Mouse (Mus musculus) kidney, embryonic 16.5 days (tissue): Measurements from ENCODE around the gene Mrgprf. TPM values are rescaled to one million over a fixed set of nuclear protein-coding genes. Genes with fewer than 3 reads are reported as not detected.

Experiments
- ATAC-seq: fragments of 200-750 bp; cut with Nextera tagmentation; 2 replicates; pipeline ENCODE4 v1.8.0; 2017; ENCODE audit warnings: moderate TSS enrichment; ENCODE audit not compliant: low FRiP score, low TSS enrichment
- H3K27ac ChIP-seq: fragments of 300-500 bp; sonication (generic); 2 replicates; pipeline ENCODE4 v1.5.1; 2014; ENCODE audit warnings: low read length
- H3K27me3 ChIP-seq: fragments of 300-500 bp; sonication (generic); 2 replicates; pipeline ENCODE4 v1.6.1; 2014; ENCODE audit warnings: low read length, control low read depth, mixed read lengths; ENCODE audit not compliant: insufficient read depth
- H3K36me3 ChIP-seq: fragments of 300-500 bp; sonication (generic); 2 replicates; pipeline ENCODE4 v1.6.1; 2014; ENCODE audit warnings: low read length, control low read depth, mixed read lengths; ENCODE audit not compliant: insufficient read depth
- H3K4me1 ChIP-seq: fragments of 300-500 bp; sonication (generic); 2 replicates; pipeline ENCODE4 v1.6.1; 2014; ENCODE audit warnings: low read length, control low read depth, mixed read lengths; ENCODE audit not compliant: insufficient read depth
- H3K4me2 ChIP-seq: fragments of 300-500 bp; sonication (generic); replicated peaks from 2 replicates; pipeline ENCODE4 v1.6.1; 2014; ENCODE audit warnings: low read depth, low read length
- H3K4me3 ChIP-seq: fragments of 300-500 bp; sonication (generic); 2 replicates; pipeline ENCODE4 v1.5.1; 2014; ENCODE audit warnings: mild to moderate bottlenecking, low read length
- H3K9ac ChIP-seq: fragments of 300-500 bp; sonication (generic); replicated peaks from 2 replicates; pipeline ENCODE4 v1.6.1; 2014; ENCODE audit warnings: low read length
- H3K9me3 ChIP-seq: fragments of 300-500 bp; sonication (generic); 2 replicates; pipeline ENCODE4 v1.6.1; 2016; ENCODE audit warnings: low read length, control low read depth
- WGBS: fragments of 180-500 bp; shearing (Covaris S2); extraction: QIAGEN DNeasy Blood & Tissue Kit; methylation state at CpG from one replicate; pipeline ENCODE4 v1.1.7; 2014; 5-methylcytosine and 5-hydroxymethylcytosine counted together
- polyA plus RNA-seq: library from polyadenylated mRNA; unstranded; fragments of >200 nt; fragmentation: Nextera tagmentation; extraction: Ambion mirVana; gene quantifications from 2 replicates; pipeline ENCODE4 v1.2.1, GENCODE M21; 2015

Mrgprf gene
- polyA plus RNA-seq, 1 experiment from 2014 or later = 3.8 TPM

DNA sequence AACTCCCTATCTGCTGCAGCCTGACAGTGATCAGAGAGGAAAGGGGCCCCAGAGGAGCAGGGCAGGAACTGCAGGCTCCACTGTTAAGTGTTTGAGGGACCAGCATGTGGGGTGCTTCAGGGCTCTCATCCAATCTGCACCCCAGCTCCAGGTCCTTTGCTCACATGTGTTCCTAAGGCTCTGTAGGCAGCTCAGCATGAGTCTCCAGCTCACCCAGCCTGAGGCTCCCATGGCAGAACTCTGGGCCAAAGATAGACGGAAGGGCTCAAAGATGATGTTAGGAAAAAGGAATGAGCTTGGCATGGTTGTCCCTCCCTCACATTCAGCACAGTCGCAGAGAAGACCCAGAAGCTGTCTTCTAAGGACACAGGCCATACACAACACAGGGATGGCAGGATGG, 30.0 kb downstream of the Mrgprf start:
- Histone ChIP-seq H3K9me3 (no peaks in the 10 kb centered on the region), H3K36me3 (no peaks in the 10 kb centered on the region), H3K4me1 (0 out of 2 replicates have a peak, but pooled peaks cover 3% of the 10 kb centered on the region), H3K27ac (no peak overlapping the region), H3K9ac (no peak overlapping the region), H3K4me3 (no peak overlapping the region), H3K27me3 (no peaks in the 10 kb centered on the region), H3K4me2 (no peak overlapping the region)
- no peak for ATAC-seq
- WGBS = 66% methylated on average over 2 of the region's 2 CpGs

DNA sequence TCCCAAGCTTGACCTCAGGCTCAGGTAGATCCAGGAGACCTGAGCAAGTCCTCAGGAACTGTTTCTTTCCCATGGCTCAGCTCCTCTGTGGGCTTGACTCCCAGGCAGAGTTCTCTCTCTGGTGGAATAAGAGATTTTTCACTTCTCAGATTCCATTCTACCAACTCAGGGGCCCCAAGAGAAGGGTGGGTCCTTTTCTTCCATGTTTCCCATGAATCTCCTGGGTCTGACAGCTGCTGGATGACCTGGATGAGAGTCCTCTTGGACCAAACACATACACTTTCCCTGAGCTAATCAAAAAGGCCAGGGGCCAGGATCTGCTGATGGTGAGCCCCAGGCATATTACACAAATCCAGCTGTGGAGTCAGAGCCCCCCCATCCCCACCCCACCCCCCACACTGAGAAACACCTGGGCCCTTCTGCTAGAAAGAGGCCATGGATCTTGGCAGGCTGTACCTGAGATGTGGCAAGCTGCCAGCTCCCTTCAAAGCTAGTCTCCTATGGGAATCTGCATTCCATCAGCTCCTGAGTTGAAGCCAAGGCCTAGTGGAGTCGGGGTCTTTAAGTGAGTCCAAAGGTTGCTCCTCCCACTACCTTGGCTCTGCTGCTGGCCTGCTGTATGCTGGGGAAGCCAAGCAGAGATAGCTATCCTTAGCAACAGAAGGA, 31.9 kb downstream of the Mrgprf start:
- H3K4me2 ChIP-seq = no peak overlapping the region
- H3K27ac ChIP-seq = no peak overlapping the region
- no peak overlapping the region for H3K4me3 ChIP-seq
- WGBS = 54% methylated on average over 1 of the region's 1 CpGs
- ATAC-seq = 0 out of 2 replicates have a peak, but pooled peaks have one; percentile 27
- no peaks in the 10 kb centered on the region for H3K36me3 ChIP-seq
- H3K27me3 ChIP-seq = no peaks in the 10 kb centered on the region
- H3K9me3 ChIP-seq = no peaks in the 10 kb centered on the region
- 0 out of 2 replicates have a peak, but pooled peaks cover 3% of the 10 kb centered on the region for H3K4me1 ChIP-seq
- no peak overlapping the region for H3K9ac ChIP-seq

DNA sequence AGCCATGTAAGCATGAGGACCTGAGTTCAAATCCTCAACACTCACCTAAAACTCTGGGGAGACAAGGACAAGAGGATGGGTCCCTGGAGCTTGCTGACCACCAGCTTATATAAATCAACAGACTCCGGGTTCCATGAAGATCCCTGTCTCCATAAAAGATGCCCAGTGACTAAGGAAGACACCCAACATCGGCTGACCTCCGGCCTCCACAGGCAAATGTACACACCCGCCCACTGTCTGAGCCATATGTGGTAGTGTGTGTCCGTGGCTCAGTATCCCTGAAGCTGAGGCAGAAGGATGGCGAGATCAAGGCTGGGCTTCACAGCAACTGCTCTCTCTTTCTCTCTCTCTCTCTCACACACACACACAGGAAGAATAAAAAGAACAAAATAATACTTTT, 33.3 kb downstream of the Mrgprf start:
- Histone ChIP-seq H3K27ac (no peak overlapping the region), H3K36me3 (no peaks in the 10 kb centered on the region), H3K27me3 (no peaks in the 10 kb centered on the region), H3K4me1 (0 out of 2 replicates have a peak, but pooled peaks cover 3% of the 10 kb centered on the region), H3K4me3 (no peak overlapping the region), H3K9me3 (no peaks in the 10 kb centered on the region), H3K4me2 (no peak overlapping the region), H3K9ac (no peak overlapping the region)
- WGBS = 81% methylated on average over 6 of the region's 6 CpGs
- ATAC-seq = no peak

DNA sequence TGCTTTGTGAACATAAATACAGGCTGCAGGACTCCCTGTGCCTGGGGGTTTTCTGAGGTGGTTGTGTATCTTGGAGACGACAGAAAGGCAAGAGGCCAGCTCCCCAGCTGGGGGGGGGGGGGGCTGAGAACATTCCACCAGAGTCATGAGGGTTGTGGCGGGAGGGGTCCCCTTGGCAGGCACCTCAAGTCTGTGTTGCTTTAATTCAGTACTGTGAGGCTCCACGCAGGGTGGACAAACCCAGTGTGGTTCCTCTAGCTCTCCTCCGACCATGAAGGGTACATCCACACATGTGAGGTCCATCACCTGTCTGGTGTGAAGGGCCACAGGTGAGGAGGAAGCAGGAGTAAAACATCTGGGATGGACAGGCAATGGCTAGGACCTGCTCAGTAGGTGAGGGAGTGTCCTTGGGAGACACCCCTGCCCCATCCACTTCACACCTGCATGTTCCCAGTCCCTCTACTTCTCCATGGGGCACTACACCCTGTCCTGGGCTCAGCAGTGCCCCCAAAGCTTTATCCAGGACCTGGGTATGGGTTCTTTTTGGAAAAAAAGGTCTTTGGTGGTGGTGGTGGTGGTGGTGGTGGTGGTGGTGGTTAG, 33.9 kb downstream of the Mrgprf start:
- 53% methylated on average over 4 of the region's 4 CpGs for WGBS
- Histone ChIP-seq H3K4me2 (no peak overlapping the region), H3K4me3 (no peak overlapping the region), H3K36me3 (no peaks in the 10 kb centered on the region), H3K9ac (no peak overlapping the region), H3K9me3 (no peaks in the 10 kb centered on the region), H3K27ac (no peak overlapping the region), H3K27me3 (no peaks in the 10 kb centered on the region), H3K4me1 (0 out of 2 replicates have a peak, but pooled peaks cover 3% of the 10 kb centered on the region)
- ATAC-seq = no peak

DNA sequence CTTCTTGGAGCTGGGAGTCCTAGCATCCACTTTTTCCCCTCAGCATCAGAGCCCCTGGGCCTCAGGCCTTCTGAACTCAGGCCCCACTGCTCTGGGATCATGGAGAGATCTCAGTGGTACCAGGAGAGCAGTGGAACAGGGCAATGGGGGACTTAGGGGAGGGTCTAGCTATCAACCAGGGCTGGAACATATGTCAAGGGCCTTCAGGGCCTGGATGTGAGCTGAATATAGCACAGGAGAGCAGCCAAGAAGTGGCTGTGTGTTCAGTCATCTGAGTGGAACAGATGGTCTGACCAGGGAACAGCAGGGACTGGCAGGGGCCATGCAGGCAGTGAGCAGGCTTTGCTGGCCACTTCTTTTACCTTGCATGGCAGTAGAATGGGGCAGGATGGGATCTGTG, 34.6 kb downstream of the Mrgprf start:
- Histone ChIP-seq H3K9me3 (no peaks in the 10 kb centered on the region), H3K27ac (no peak overlapping the region), H3K4me2 (no peak overlapping the region), H3K4me1 (no peaks in the 10 kb centered on the region), H3K36me3 (no peaks in the 10 kb centered on the region), H3K4me3 (no peak overlapping the region), H3K27me3 (no peaks in the 10 kb centered on the region), H3K9ac (no peak overlapping the region)
- no peak for ATAC-seq

DNA sequence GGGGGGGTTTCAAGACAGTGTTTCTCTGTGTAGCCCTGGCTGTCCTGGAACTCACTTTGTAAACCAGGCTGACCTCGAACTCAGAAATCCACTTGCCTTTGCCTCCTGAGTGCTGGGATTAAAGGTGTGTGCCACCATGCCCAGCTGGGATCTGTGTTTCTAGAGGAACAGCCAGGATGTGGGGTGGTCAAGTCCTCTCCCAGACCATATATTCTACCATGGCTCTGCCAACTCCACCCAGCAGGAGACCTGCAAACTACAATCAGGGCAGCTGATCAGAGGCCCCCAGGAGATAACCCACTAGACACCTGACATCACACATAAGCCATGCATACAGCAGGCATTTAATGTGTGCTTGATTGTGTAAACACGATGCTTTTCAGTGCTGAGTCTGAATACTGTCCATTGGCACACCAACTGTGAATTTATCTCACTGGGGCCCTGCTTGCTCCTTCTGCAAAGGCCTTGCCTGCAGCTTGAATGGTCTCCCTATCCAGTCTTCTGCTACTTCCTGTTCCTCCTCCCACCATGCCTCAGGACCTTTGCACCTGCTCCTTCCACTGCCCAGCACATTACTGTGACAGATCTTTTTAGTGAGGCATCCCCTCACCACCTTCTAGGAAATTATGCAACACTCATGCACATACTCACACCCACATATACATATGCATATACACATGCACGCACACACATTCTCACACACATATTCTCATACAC, 35.1 kb downstream of the Mrgprf start:
- H3K9me3 ChIP-seq = no peaks in the 10 kb centered on the region
- no peaks in the 10 kb centered on the region for H3K4me1 ChIP-seq
- H3K4me2 ChIP-seq = no peak overlapping the region
- no peak overlapping the region for H3K9ac ChIP-seq
- no peaks in the 10 kb centered on the region for H3K27me3 ChIP-seq
- H3K36me3 ChIP-seq = no peaks in the 10 kb centered on the region
- H3K27ac ChIP-seq = no peak overlapping the region
- no peak for ATAC-seq
- no peak overlapping the region for H3K4me3 ChIP-seq
- 89% methylated on average over 3 of the region's 3 CpGs for WGBS

DNA sequence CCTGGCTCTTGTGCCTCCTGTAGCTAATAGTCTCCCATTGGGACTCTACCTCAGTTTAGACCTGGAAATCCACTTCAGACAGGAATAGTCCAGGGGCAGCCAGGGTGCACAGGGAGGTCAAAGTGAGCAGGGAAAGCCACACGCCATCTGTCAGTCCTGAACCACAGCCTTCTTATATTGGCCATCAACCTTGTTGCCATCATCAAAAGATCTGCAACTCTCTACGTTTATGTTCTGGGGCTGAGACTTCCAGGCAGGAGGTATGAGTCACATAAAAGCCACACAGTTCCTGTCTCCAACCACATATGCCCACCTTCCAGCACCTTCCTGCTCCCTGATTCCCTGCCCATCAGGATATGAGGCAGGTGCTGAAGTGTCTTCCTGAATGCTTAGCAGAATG, 37.3 kb downstream of the Mrgprf start:
- no peaks in the 10 kb centered on the region for H3K4me1 ChIP-seq
- H3K4me2 ChIP-seq = no peak overlapping the region
- 86% methylated on average over 2 of the region's 2 CpGs for WGBS
- H3K27me3 ChIP-seq = no peaks in the 10 kb centered on the region
- no peak overlapping the region for H3K27ac ChIP-seq
- H3K9me3 ChIP-seq = no peaks in the 10 kb centered on the region
- no peak overlapping the region for H3K9ac ChIP-seq
- H3K4me3 ChIP-seq = no peak overlapping the region
- H3K36me3 ChIP-seq = no peaks in the 10 kb centered on the region
- no peak for ATAC-seq

DNA sequence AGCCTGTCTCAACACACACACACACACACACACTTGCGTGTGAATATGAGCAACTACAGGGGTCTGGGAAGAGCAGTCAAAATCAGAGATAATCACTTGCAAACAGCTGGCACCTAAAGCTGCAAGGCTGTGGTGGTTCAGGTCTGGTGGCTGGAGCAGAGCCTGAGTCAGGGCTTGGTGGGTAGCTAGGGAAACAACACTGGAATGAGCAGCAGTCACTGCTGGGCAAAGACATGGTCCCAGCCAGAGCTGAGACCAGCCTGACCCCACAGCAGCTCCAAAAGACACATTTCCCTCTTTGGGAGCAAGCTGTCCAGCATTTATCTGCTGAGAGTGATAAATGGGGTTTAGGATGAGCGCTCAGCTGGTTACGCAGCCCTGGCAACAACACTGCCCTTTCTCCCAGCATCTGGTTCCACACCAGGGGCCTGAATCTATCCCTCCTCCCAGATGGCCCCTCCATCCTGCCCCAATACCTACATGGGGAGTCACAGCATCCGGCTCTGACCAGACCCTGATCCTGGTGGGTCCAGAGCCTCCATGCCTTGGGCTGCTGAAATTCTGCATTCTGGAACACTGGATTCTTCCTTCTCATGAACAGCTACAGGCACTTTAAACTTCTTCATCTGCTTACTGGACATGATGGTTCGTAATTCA, 39.7 kb downstream of the Mrgprf start:
- no peak overlapping the region for H3K4me3 ChIP-seq
- H3K27ac ChIP-seq = no peak overlapping the region
- H3K27me3 ChIP-seq = no peaks in the 10 kb centered on the region
- no peaks in the 10 kb centered on the region for H3K9me3 ChIP-seq
- 0 out of 2 replicates have a peak, but pooled peaks have one; percentile 27 for ATAC-seq
- no peak overlapping the region for H3K9ac ChIP-seq
- no peaks in the 10 kb centered on the region for H3K36me3 ChIP-seq
- no peaks in the 10 kb centered on the region for H3K4me1 ChIP-seq
- 75% methylated on average over 5 of the region's 5 CpGs for WGBS
- no peak overlapping the region for H3K4me2 ChIP-seq
